Mouse (Mus musculus) brain, adult 2 months (tissue): ENCODE data around the gene Dock4.
A peak's percentile ranks its signal among the peaks of the same experiment; 100 is the strongest.

Source experiments
- DNase-seq: peaks from one replicate; pipeline ENCODE4 v3.0.0; 2011; ENCODE audit warnings: low read depth, low spot score

Gene Dock4

DNA sequence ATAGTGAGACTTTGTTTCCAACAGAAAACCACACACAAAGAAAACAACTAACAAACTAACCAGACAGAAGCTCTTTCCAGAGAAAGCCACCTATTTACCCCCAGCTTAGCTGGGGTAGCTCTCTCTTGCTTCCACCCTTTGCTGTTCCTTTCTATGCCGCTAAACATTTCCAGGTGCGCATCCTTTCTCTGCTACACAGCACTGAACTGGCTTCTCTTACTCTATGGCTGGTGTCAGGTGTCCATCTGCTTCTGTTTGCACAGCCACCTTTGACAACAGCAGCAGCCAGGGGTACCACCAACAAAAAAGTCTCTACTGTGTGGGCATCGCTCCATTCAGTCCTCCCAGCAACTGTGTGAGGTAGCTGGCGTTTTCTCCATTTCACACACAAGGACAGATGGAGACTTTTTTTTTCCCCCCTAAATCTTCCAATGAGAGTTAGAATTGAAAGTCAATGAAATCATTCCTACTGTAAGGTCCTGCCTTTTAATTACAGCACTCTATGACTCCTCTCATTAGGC, 122.7 kb downstream of the Dock4 start:
- no peak for DNase-seq

DNA sequence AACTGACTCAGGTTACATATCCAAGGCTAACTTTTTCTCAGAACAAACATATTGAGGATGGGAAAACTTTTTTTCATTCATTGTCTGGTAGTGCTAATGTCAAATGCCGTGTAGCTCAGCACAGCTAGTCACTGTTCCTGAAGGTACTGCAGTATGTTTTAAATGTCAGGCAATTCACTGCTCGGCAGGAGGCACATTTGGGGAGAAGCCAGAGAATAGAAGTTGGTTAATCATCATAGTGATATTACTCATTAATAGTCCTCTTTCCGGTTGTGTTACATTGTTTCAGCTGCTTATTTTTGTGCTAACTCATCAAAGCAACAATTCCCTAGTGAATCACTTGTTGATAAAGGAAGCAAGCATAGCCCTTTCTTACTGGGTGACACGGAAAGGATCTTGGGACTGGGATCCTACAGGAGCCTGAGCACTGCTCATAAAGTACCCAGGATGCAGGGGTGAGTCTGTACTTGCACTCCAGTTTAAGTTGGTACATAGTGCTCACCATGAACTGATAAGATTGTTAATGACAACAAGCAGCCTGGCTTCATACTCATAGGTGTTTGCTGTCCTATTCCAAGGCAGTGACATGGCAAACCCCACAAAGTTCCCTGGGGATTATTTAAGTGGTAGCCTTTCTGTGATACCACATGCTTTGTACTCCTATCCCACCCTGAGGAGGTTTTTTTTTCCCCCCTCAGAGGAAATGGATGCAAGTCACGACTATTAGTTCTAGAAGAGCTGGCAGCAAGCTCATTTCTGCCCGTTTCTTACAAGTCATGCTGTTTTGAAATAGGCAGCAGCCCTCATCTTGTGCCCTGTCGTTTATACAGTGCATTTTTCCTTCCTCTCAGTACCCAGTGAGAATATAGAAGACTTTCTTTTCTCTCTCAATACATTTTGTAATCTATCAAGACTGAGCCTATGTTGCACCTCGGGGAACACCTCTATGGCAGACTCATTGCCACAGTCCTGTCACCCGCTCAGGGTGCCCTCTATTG, 123.5 kb downstream of the Dock4 start:
- peak; percentile 68 for DNase-seq

DNA sequence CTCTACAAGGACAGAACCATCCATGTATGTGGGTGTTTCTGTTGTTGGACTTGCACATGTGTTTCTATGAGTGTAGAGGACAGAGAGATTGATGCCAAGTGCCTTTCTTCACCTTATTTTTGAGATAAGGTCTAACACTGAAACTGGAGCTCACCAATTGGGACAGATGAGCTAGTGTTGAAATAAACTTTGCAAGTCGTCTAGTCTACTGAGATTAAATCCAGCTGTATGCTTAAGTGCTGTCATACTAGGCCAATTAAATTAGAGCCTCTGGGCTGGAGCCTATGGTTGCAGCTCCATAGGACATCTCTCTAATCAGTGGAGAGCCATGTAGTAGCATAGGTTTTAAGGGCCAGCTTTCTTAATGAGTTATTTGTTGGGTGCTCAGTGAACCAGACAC, 124.5 kb downstream of the Dock4 start:
- no peak for DNase-seq

DNA sequence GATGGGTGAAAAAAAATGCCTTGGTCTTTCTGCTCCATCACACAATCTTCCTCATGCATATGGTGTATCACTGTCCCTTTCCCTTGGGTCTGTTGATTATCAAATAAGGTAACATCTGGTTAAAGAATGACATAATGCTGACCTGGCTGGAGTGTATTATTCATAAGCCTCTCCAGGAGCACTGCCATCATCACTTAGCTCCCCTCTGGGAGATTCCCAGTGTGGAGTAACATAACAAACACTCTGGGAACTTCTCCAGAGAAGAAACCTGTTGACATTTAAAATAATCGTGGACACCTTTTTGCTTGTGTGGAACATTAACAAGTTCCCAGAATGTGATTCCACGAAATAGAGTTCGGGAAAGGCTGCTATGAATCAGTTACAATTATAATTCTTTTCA, 128.3 kb downstream of the Dock4 start:
- no peak for DNase-seq

DNA sequence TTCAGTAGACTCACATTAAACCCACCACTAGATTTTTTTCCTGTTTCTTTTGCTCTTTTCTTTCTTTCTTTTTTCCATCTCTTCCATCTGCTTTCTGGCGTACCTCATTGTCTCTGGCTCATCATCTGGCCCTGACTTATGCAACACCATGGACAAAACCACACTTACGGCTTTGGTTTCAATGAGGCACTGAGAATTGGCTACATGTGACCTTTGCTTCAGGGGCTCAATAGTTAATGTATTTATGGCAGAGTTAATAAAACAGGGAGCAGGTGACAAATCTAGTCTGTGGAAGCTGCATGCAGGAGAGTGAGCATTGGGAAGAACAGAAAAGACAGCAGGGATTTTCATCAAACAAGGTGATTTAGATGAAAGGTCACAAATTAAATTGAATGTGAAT, 131.0 kb downstream of the Dock4 start:
- DNase-seq: no peak

DNA sequence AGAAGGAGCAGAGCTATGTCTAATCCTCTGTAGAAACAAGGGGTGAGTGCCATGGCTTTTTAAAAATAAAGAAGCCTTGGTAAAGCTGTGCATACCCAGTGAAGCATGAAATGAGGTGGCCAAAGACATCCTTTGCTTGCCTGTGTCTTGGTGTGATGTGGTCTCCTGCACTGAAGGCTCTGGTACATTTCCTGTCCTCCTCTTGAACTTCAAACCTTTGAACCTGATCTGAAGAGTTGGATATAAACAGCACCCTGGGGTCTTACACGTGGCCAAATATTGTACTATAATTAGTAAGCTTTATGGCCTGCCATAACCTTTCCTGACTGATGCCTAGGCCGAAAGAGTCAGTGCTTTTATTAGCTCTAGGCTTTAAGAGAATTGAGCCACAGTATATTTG, 134.6 kb downstream of the Dock4 start:
- DNase-seq: no peak

DNA sequence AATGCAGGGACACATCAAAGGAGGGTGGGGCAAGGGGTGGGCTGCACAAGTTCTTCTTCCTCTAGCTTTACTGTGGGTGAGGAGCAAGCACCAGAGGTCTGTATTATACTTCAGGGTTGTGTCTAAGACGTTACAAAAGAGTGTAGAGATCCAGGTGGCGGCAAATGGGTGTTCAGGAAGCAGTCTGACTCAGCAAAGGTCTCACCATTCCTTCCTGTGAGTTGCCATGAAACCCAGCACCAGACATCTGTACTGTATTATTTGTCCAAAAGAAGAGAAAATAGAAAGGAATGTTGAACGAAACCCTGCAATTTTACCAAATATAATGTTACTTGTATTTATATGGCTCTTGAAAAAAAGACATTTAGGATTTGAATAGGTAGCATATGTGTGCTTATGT, 135.3 kb downstream of the Dock4 start:
- DNase-seq: peak; percentile 51

DNA sequence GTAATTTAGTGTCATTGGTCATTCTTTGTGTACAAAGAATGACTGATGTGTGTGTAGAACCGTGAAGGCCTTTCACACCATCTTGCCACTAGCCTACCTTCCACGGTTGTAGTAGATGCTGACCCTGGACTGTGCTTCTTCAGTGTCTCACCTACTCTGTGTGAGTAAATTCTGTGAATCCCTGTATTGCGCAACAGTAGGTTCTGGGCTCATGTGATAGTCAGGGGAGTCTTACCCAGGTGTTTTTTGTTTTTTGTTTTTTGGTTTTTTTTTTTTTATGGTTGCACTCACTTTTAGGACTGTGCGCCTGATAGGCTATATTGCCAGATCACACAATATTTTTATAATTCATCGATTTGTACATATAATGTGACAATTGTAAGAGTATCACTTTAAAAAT, 136.3 kb downstream of the Dock4 start:
- DNase-seq: no peak

DNA sequence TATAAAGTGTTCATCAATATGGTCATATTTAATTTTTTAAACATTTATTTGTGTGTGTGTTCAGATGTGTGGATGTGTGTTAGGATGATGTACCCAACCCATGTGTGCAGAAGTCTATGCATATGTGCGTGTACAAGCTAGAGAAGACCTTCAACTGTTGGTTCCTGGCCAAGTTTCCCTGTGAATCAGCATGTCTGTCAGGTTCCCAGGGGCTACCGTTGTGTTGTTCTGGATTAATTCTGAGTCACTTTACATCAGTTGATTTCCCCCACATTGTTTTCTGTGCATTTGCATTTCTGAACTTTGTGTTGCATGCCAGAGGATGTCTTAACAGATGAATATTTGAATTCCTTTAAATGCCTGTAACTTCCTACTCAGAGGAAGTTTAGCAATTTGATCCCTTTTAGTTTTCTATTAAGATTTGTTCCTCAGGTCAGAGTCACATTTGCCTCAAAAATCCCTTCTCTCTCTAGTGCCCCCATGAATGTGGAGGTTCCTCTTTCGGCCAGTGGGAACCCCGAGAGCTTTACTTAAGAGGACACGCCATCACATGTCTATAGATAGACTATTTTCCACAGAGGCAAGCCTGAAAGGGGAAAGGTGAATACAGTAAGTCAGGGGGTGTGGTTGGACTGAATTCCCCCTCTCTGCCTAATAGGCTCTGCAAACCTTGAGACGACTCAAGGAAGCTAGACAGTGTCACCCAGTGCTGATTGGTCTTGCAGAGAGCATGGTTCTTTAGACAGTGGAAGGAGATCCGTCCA, 139.0 kb downstream of the Dock4 start:
- DNase-seq: peak; percentile 74

DNA sequence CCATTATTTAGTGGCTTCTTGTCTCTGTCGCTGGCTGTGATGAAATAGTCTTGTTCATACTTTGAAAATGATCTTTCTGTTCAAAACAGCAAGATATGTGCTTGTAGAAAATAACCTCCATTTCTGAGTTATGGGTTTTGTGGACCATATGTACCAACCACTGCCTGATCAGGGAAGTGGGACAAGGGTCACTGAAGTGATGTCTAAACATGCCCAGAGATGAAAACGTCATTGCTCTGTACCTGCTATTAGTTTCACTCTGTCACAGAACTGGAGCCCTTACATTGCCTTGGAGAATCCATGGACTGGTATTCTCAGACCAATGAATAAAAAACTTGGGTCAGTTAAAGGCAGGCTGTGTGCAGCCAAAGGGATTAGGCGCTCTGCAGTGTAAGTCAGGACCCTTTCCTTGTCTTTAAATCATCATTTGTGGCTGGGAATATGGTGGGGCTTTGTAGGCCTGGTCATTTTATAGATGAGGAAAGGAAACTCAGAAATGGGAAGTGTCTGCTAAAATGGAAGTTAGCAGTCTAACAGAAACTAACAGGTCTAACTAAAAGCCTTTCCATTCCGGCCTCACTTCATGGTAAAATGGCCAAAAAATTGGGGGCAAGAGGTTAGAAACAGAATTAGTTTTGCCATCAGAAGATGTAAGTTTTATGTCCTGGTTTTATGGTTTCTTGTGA, 139.8 kb downstream of the Dock4 start:
- DNase-seq: no peak

DNA sequence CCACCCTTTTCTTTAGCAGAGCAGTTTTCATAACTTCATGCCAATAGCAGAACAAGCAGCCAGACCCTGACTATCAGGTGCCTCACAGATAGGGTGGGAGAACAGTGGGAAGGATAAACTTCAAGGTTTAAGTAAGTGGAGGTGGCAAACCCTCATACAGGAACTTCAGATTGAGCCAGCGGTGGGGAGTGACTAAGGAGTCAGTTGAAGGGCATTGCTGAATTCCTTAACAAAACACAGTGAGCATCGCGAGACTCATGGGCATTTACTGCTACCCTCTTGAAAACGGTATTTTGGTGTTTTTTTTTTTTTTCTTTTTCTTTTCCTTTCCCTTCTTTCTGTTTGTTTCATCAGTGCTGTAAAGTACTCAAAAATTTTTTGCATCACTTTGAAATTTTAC, 148.4 kb downstream of the Dock4 start:
- DNase-seq: no peak

DNA sequence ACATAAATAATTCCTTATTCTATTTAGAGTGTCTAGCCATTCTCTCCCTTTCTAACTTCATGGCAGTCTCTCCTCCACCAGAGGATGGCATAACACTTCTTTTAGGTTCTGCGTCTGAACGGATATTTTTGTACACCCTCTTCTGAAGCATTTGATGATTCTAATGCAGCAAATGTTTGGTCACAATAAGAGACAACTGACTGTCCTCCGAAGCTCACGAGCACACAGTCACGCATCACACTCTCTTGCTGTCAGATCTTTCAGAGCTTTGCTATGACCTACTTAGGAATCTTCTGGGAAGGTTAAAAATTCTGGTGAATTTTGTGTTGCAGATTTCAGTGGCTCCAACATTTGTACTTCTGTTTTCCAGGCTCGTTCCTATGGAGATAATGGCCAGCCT, 149.7 kb downstream of the Dock4 start:
- peak; percentile 81 for DNase-seq

DNA sequence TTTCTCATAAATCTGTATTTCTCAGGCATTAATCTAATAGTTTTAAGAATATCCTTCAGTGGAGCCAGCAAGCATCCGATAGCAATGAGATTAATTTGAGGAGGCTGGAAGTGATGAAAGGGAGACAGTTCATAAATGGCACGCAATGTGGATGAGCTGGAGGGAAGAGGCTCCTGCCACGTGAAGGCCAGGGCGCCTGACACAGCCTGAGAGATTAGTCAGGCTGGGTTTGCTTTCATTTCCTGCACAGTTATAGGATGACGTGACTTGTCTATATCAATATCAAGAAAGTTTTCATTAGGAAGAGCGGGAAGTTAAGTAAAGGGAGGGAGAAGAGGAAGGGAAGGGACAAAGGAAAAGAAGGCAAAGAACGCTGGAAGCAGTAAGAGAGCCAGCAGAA, 150.3 kb downstream of the Dock4 start:
- DNase-seq: no peak

DNA sequence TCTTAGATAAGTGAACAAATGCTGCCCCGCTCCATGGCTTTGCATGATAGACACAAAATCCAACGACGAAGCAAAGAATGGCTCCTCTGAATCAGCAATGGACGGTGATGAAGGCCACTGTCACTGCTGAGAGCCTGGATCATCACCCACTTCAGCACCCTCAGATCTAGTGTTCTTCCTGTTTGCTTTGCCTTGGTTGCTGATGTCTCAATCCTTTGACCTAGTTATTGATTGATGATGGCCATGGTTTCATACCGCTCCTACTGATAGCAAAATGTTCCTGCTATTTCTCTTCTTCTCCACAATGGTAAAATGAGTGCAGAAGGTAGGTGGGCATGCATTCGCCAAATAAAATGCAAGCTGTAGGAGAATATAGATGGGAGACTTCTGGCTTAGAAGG, 150.7 kb downstream of the Dock4 start:
- DNase-seq: no peak

DNA sequence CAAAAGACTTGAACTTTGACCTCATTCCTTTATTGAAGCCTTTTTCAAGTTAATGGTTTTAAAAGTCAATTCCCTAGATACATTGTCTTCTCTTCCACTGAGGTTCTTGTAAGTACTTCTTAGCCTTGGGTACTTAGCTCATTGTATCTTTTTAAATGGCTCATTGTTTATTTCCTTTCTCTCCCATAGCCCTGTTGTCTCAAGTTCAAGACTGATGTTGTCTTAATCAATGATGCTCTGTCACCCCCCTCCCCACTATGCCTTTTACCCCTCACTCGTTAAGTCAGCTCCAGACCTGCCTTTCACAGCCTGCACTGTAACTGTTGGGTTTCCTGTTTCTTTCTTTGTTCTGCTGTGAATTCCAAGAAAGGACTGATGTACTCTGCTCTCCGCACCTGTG, 154.2 kb downstream of the Dock4 start:
- no peak for DNase-seq

DNA sequence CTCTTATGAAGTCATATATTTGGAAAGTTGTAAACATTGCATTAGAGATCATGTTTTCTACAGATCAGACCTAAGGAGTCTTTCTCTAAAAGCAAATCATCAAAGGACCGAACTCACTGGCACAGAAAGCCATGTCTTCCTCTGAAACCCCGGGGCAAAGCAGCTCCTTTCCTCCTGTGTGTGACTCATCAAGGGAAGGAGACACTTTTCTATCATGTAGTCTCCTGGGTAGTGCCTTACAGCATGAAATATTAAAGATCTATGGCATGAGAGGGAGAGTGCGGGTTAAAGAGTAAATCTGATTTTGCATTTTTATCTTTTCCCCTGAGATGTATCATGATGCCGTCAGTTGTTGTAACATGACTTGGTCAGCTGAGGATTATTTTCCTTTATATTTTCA, 159.8 kb downstream of the Dock4 start:
- DNase-seq: no peak

DNA sequence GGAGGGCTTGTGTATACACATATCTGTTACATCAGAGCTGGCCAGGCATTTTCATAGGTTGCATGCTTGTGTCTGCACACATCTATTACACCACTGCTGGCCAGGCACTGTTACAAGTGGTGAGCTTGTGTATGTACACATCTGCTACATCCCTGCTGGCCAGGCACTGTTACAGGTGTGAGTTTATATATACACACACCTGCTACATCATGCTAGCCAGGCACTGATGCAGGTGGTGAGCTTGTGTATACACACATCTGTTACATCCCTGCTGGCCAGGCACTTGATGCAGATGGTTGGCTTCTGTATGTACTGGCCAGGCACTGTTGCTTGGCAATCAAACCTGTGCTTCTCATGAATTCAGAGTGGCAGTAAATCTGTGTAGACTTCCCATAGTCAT, 177.2 kb downstream of the Dock4 start:
- DNase-seq: no peak

DNA sequence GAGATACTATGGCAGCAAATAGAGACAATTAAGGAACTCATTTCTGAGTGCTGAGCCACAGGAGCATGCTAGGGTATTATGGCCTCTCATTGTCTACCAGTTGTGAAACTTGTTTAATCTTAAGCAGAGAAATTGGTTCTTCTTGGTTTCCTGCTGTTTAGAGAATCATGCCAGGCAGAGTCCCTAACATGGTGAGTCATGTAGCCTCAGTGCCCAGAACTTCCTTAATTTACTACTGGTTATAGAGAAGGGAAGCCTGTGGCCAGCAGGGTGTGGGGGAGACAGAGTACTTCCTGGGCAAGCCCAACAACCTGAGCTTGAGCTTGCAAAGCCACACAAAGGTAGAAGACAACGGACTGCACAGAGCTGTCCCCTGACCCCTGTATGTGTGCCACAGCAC, 180.8 kb downstream of the Dock4 start:
- DNase-seq: peak; percentile 42

DNA sequence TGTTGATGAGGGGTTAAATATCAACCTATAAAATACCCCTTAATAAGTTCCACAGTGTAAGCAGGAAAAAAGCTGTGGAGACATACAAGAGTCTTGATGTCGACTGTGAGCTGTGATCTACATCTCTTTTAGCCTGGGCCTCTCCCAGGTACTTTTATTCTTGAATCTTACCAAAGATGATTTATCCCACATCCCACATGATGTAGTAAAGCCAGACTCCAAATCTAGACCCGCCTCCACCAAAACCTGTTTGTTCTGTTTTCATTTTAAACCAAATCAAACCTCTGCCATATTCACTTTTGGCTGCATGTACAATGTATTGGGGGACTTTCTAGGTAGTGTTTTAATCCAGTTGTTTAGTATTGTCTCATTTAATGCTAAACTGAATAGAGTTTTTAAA, 187.5 kb downstream of the Dock4 start:
- DNase-seq: peak; percentile 48

DNA sequence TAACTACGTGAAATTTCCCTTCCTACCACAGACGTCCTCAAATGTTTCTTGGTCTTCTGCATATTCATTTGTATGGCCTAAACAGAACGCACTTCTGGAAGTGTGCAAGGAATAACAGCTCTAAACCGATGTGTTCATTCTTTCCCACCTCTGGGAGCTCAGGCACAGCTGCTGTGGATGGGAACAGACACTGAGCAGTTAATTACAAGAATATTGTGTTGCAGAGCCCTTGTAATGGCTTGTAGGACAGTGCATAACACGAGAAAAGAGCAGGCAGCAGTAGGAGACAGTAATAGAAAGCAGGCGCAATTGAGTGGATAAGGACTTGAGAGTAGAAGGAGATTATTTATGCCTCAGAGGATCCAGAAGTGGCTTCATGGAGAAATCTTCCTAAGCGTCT, 188.4 kb downstream of the Dock4 start:
- no peak for DNase-seq

DNA sequence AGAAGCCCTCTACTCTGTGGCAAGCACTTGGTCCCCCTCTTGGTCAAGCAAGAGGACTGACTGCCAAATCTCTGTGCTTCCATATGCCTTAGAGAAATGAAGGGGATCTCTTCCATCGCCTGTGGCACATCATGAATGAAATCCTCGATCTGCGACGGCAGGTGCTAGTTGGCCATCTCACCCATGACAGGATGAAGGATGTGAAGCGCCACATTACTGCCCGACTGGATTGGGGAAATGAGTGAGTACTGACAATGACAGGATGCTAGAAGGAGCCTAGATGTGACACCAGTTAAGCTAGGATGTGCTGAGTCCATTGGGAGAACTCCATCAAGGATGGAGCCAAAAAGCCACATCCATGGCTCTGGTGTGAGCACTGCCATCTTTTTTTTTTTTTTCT, 190.2 kb downstream of the Dock4 start:
- DNase-seq: no peak

DNA sequence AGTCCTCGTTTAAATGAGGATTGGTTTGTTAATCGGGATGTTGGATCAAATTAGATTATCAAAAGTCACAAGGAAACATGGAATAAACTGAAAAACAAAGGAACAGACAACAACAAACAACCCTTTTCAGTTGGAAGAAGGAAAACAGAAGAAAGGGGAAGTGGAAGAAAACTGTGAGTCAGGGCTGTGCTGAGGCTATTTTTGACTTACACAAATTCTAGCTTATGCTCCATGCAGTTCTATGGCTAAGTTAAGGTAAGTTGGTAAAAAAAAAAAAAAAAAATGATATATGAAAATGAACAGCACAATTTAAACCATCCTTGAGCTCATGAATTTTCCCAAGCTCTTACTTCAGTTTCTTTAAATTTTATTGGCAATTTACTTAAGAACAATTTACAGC, 191.7 kb downstream of the Dock4 start:
- DNase-seq: no peak
